Mouse (Mus musculus): ENCODE measurements around the gene Atrn.

DNA sequence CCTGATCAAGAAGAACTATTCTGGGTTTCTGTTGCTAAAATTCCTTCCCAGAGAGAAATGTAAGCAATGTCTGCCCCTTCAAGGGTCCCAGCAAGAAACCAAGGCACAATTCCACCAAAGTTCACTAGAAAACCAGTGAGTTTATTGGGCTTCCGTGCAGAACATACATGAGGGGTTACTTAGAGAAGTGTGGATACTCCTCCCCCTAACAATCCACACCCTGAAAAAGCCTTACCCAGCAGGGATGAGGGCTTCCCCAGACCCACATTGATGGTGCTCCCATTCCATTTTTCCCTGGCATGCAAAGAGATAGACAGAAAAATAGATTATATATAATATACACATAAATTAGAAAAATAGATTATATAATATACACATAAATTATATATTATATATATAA, 124.7 kb downstream of the Atrn start:
- TF ChIP-seq CTCF (conservative IDR thresholded peaks at IDR 0.05 in 1 of 2, IDR thresholded peaks at IDR 0.05 in 1 of 2; ENCODE audit: low read depth in 2 of 2, low read length in 2 of 2) (no peak), ZMIZ1 (IDR thresholded peaks at IDR 0.05; ENCODE audit: low read depth, low read length) (no peak), CHD1 (IDR thresholded peaks at IDR 0.05; ENCODE audit: low read depth, low read length) (no peak)

All from CH12.LX (cell line).